Mouse (Mus musculus): ENCODE measurements around the gene Msln. TPM values are rescaled to one million over a fixed set of nuclear protein-coding genes. Genes with fewer than 3 reads are reported as not detected.
"Not testable (repeated sequence)": the region's sequence is repeated elsewhere in the genome, so short reads cannot be mapped to it uniquely, and the experiment has no call there.

Gene Msln
- polyA plus RNA-seq, 2 experiments from 2014 or later = not detected

- no peak for ATAC-seq
These were observed 15.2 kb upstream of the Msln start for GRCm38 (mm10) chr17:25769331-25769730.

- no peak for ATAC-seq
These were observed 11.7 kb upstream of the Msln start for GRCm38 (mm10) chr17:25765886-25766285.

- no peak for ATAC-seq
These were observed 8.4 kb upstream of the Msln start for GRCm38 (mm10) chr17:25762591-25762990.

- no peak for ATAC-seq
These were observed 7.4 kb upstream of the Msln start for GRCm38 (mm10) chr17:25761561-25761970.

- no peak for ATAC-seq
These were observed 6.0 kb upstream of the Msln start for GRCm38 (mm10) chr17:25760148-25760547.

GRCm38 (mm10) chr17:25757691-25758090, 3.5 kb upstream of the Msln start:
- no peak for ATAC-seq

GRCm38 (mm10) chr17:25756378-25757242, 2.4 kb upstream of the Msln start:
- no peak for ATAC-seq

- ATAC-seq = no peak
These were observed 1.6 kb upstream of the Msln start for GRCm38 (mm10) chr17:25755627-25756377.

GRCm38 (mm10) chr17:25755086-25755485, 908 bp upstream of the Msln start:
- no peak for ATAC-seq

GRCm38 (mm10) chr17:25751446-25751845, 2.7 kb downstream of the Msln start:
- no peak for ATAC-seq

GRCm38 (mm10) chr17:25749314-25749713, 4.9 kb downstream of the Msln start:
- ATAC-seq = no peak

GRCm38 (mm10) chr17:25748238-25748637, 5.9 kb downstream of the Msln start:
- no peak for ATAC-seq

- no peak for ATAC-seq
These were observed 9.9 kb downstream of the Msln start for GRCm38 (mm10) chr17:25744311-25744710.

- ATAC-seq = no peak
These were observed 10.3 kb downstream of the Msln start for GRCm38 (mm10) chr17:25743831-25744230.

GRCm38 (mm10) chr17:25741471-25741870, 12.7 kb downstream of the Msln start:
- ATAC-seq = not testable (repeated sequence)

- ATAC-seq = no peak
These were observed 15.3 kb downstream of the Msln start for GRCm38 (mm10) chr17:25738861-25739260.

GRCm38 (mm10) chr17:25735745-25736144, 18.4 kb downstream of the Msln start, which contains the start of gene Mslnl:
Mslnl (plus strand) TSS chr17:25736042.
- ATAC-seq = no peak

- ATAC-seq = no peak
These were observed 18.9 kb downstream of the Msln start for GRCm38 (mm10) chr17:25735246-25735645.

- ATAC-seq = no peak
These were observed 22.1 kb downstream of the Msln start for GRCm38 (mm10) chr17:25732082-25732481.

- no peak for ATAC-seq
These were observed 26.2 kb downstream of the Msln start for GRCm38 (mm10) chr17:25728009-25728270.

- peak; percentile 98 for ATAC-seq
These were observed 26.7 kb downstream of the Msln start, which contains the start of the genes Chtf18 and Rpusd1 for GRCm38 (mm10) chr17:25727265-25728008. Chtf18 (minus strand) TSS chr17:25727419. Rpusd1 (plus strand) TSS chr17:25727670.

- ATAC-seq = no peak
These were observed 28.9 kb downstream of the Msln start for GRCm38 (mm10) chr17:25725264-25725663.

- no peak for ATAC-seq
These were observed 30.3 kb downstream of the Msln start for GRCm38 (mm10) chr17:25723919-25724318.
